Mouse (Mus musculus) ES-Bruce4 (cell line): Measurements from ENCODE around the gene Herc4.

Source experiments
- CTCF ChIP-seq: IDR thresholded peaks from one replicate; pipeline ENCODE4 v1.8.1; 2011; ENCODE audit warnings: low read depth, low read length
- EP300 ChIP-seq: IDR thresholded peaks from 2 replicates; pipeline ENCODE4 v1.6.1; 2011; ENCODE audit warnings: low read depth, low read length; ENCODE audit not compliant: insufficient read depth
- POLR2A ChIP-seq: IDR thresholded peaks from one replicate; pipeline ENCODE4 v1.8.1; 2011; ENCODE audit warnings: low read length; ENCODE audit not compliant: insufficient read depth

DNA sequence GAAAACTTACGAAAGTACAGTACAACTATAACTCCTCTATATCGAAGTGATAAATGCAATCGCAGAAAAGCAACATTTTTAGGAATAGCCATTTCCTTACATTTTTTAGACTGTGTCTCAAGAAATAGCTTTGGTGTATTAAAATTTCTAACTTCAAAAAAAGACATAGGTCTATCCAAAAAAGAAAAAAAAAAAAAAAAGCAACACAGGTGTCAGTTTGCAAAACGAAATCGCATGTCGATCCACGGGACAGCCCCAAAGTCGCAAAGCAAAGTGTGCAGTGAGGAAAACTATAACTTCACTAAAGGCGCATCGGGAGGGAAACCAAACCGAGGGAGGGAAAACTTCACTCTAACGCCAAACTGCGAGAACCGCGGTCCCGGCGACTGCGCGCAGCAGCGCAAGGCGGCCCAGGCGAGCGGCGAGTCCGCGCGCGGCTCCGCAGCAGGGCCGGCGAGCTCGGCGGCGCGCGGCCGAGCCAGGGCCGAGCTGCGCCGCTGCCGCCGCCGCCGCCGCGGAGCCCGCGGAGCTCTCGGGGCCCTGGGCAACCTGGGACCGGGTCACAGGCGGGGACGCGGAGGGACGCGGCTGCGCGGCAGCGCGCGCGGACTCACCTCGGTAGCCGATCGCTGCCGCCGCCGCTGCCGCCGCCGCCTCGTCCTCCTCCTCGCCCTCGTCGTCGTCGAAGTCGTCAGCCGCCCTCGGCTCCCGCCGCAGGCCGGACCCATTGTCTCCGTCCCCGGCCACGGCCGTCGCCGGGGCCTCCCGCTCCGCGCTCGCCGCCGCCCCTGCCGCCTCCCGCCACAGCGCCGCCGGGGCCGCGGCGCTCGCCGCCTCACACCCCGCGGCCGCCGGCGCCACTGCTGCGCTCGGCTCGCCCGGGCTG, 94.6 kb downstream of the Herc4 start:
- TF ChIP-seq CTCF (no peak), POLR2A (no peak), EP300 (no peak)
